Mouse (Mus musculus): Measurements from ENCODE around the gene Dhrs9.
"Not testable (repeated sequence)": the region's sequence is repeated elsewhere in the genome, so short reads cannot be mapped to it uniquely, and the experiment has no call there.

Dhrs9 gene

GRCm38 (mm10) chr2:69380281-69380680, at the start of gene Dhrs9:
TSS of gene Dhrs9 (plus strand) at chr2:69380445.
- DNase-seq (ENCODE audit: low spot score in 2 of 2), result no peak

GRCm38 (mm10) chr2:69331523-69331922, 48.7 kb upstream of the Dhrs9 start:
- not testable (repeated sequence) for DNase-seq (ENCODE audit: low spot score in 2 of 2)

- DNase-seq (ENCODE audit: low spot score in 2 of 2), result no peak
These were observed 38.7 kb upstream of the Dhrs9 start for GRCm38 (mm10) chr2:69341506-69341905.

GRCm38 (mm10) chr2:69342496-69343221, 37.6 kb upstream of the Dhrs9 start, which contains the start of gene Abcb11:
TSS of gene Abcb11 (minus strand) at chr2:69342616.
- DNase-seq (ENCODE audit: low spot score in 2 of 2), result no peak

- not testable (repeated sequence) for DNase-seq (ENCODE audit: low spot score in 2 of 2)
These were observed 24.8 kb upstream of the Dhrs9 start for GRCm38 (mm10) chr2:69355402-69355801.

GRCm38 (mm10) chr2:69364831-69365230, 15.4 kb upstream of the Dhrs9 start:
- no peak for DNase-seq (ENCODE audit: low spot score in 2 of 2)

- no peak for DNase-seq (ENCODE audit: low spot score in 2 of 2)
These were observed 15.0 kb upstream of the Dhrs9 start for GRCm38 (mm10) chr2:69365275-69365674.

GRCm38 (mm10) chr2:69376780-69377179, 3.5 kb upstream of the Dhrs9 start:
- DNase-seq (ENCODE audit: low spot score in 2 of 2), result no peak

GRCm38 (mm10) chr2:69379801-69380200, 444 bp upstream of the Dhrs9 start:
- no peak for DNase-seq (ENCODE audit: low spot score in 2 of 2)

GRCm38 (mm10) chr2:69381740-69382139, 1.5 kb downstream of the Dhrs9 start:
- DNase-seq (ENCODE audit: low spot score in 2 of 2), result no peak

- DNase-seq (ENCODE audit: low spot score in 2 of 2), result no peak
These were observed 2.6 kb downstream of the Dhrs9 start for GRCm38 (mm10) chr2:69382838-69383237.

- no peak for DNase-seq (ENCODE audit: low spot score in 2 of 2)
These were observed 6.0 kb downstream of the Dhrs9 start for GRCm38 (mm10) chr2:69386118-69386871.

GRCm38 (mm10) chr2:69393947-69394346, 13.7 kb downstream of the Dhrs9 start:
- DNase-seq (ENCODE audit: low spot score in 2 of 2), result no peak

- DNase-seq (ENCODE audit: low spot score in 2 of 2), result no peak
These were observed 15.5 kb downstream of the Dhrs9 start for GRCm38 (mm10) chr2:69395597-69396248.

GRCm38 (mm10) chr2:69396760-69397435, 16.7 kb downstream of the Dhrs9 start:
- no peak for DNase-seq (ENCODE audit: low spot score in 2 of 2)

GRCm38 (mm10) chr2:69400866-69401604, 20.8 kb downstream of the Dhrs9 start:
- DNase-seq (ENCODE audit: low spot score in 2 of 2), result no peak

- DNase-seq (ENCODE audit: low spot score in 2 of 2), result no peak
These were observed 21.6 kb downstream of the Dhrs9 start for GRCm38 (mm10) chr2:69401891-69402290.

GRCm38 (mm10) chr2:69402309-69402708, 22.1 kb downstream of the Dhrs9 start:
- DNase-seq (ENCODE audit: low spot score in 2 of 2), result no peak

GRCm38 (mm10) chr2:69405692-69406091, 25.4 kb downstream of the Dhrs9 start:
- no peak for DNase-seq (ENCODE audit: low spot score in 2 of 2)

GRCm38 (mm10) chr2:69414539-69414938, 34.3 kb downstream of the Dhrs9 start:
- no peak for DNase-seq (ENCODE audit: low spot score in 2 of 2)

- DNase-seq (ENCODE audit: low spot score in 2 of 2), result no peak
These were observed 34.8 kb downstream of the Dhrs9 start for GRCm38 (mm10) chr2:69415070-69415469.
